Mouse (Mus musculus) C2C12 (cell line): ENCODE data around the gene Ccdc138. TPM values are rescaled to one million over a fixed set of nuclear protein-coding genes. Genes with fewer than 3 reads are reported as not detected.

Experiments
- H3K27me3 ChIP-seq: one replicate; pipeline ENCODE4 v1.6.1; 2011; ENCODE audit not compliant: control insufficient read depth, insufficient read depth, insufficient read length
- H3K36me3 ChIP-seq: one replicate; pipeline ENCODE4 v1.6.1; 2011; ENCODE audit not compliant: control insufficient read depth, insufficient read depth
- H3K4me3 ChIP-seq: one replicate; pipeline ENCODE4 v1.5.1; 2011; ENCODE audit warnings: mild to moderate bottlenecking, control low read depth; ENCODE audit not compliant: poor library complexity, insufficient read depth, severe bottlenecking
- H3K79me2 ChIP-seq: one replicate; pipeline ENCODE4 v1.6.1; 2011; ENCODE audit not compliant: control insufficient read depth, insufficient read depth
- H3K79me3 ChIP-seq: one replicate; pipeline ENCODE4 v1.6.1; 2011; ENCODE audit warnings: low read depth, control low read depth
- H3ac ChIP-seq: one replicate; pipeline ENCODE3; 2011; ENCODE audit warnings: low read depth; ENCODE audit not compliant: control insufficient read depth, insufficient read length
- CEBPB ChIP-seq: IDR thresholded peaks from one replicate; pipeline ENCODE4 v1.6.1; 2011; ENCODE audit warnings: low read depth, mild to moderate bottlenecking, control low read depth, moderate library complexity
- CTCF ChIP-seq: IDR thresholded peaks from one replicate; pipeline ENCODE4 v1.5.1; 2011; ENCODE audit not compliant: control insufficient read depth, insufficient read depth, insufficient read length
- FOSL1 ChIP-seq: IDR thresholded peaks from one replicate; pipeline ENCODE4 v1.8.0; 2011; ENCODE audit warnings: mild to moderate bottlenecking, low read length; ENCODE audit not compliant: poor library complexity, insufficient read depth, severe bottlenecking
- MAX ChIP-seq: IDR thresholded peaks from one replicate; pipeline ENCODE4 v1.6.1; 2011; ENCODE audit warnings: mild to moderate bottlenecking, control low read depth
- MYOD1 ChIP-seq: IDR thresholded peaks from one replicate; pipeline ENCODE4 v1.6.1; 2011; ENCODE audit warnings: low read depth; ENCODE audit not compliant: control insufficient read depth, insufficient read length
- MYOG ChIP-seq: IDR thresholded peaks from one replicate; pipeline ENCODE4 v1.6.1; 2011; ENCODE audit not compliant: control insufficient read depth, insufficient read length; ENCODE audit errors: extremely low read depth
- USF1 ChIP-seq: IDR thresholded peaks from one replicate; pipeline ENCODE4 v1.6.1; 2011; ENCODE audit warnings: low read depth, mild to moderate bottlenecking, control low read depth, moderate library complexity
- polyA plus RNA-seq: library from polyadenylated mRNA; unstranded; fragments of >200 nt; fragmentation: generic; extraction: Trizol; gene quantifications from one replicate; pipeline ENCODE4 v1.2.1, GENCODE M21; 2012; ENCODE audit warnings: missing spikeins

Ccdc138 gene
- polyA plus RNA-seq, 1 experiment, result 0.91 TPM

GRCm38 (mm10) chr10:58616565-58616964, 118.8 kb downstream of the Ccdc138 start:
- no peak overlapping the region for H3ac ChIP-seq

DNA sequence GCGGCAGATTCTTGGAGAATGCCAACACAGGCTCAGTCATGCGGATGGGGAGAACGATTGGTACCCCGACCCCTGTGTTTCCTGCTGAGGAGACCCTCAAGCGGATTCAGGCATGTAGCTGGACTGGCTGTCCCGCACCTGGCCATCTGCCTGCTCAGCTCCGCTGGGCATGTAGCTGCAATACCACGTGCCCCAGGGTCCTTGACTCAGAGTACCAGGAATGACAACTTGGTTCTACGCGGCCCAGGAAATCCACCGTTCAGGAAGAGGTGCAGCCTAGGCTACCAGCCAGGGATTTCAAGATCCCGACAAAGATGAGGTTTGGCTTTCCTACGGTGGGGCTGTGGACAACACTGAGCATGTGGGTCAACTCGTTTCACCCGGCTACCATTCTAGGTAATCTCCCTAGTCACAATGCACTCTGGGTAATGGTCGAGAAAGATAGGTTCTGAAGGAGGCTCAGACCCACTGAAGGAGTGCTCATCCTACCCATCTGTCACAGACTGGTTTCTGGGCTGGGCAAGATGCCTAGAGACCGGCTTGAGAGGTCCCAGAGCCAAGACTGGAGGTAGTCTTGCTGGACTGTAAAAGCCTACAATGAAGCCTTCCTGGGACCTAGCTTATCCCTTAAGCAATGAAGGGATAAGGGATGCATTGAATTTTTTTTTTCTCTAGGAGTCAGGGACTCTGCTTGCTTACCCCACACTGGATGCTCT, 120.9 kb downstream of the Ccdc138 start:
- Histone ChIP-seq H3K27me3 (peaks cover 38% of the 10 kb centered on the region), H3K4me3 (no peak overlapping the region), H3ac (no peak overlapping the region), H3K79me3 (no peaks in the 10 kb centered on the region), H3K36me3 (no peaks in the 10 kb centered on the region), H3K79me2 (no peaks in the 10 kb centered on the region)
- TF ChIP-seq MAX (no peak), MYOD1 (no peak), MYOG (no peak), FOSL1 (no peak), CTCF (no peak), CEBPB (no peak), USF1 (no peak)

More at GRCm38 (mm10) chr10:58616565-58616964, 118.8 kb downstream of the Ccdc138 start:
- no peaks in the 10 kb centered on the region for H3K36me3 ChIP-seq
- peaks cover 33% of the 10 kb centered on the region for H3K27me3 ChIP-seq
- no peaks in the 10 kb centered on the region for H3K79me3 ChIP-seq
- no peak overlapping the region for H3K4me3 ChIP-seq
- no peaks in the 10 kb centered on the region for H3K79me2 ChIP-seq
- no peak for TF ChIP-seq MYOG
- TF ChIP-seq USF1, result no peak
- TF ChIP-seq CTCF, result no peak
- TF ChIP-seq FOSL1, result no peak
- TF ChIP-seq CEBPB, result no peak
- TF ChIP-seq MAX, result no peak
- no peak for TF ChIP-seq MYOD1

GRCm38 (mm10) chr10:58619266-58619665, 121.5 kb downstream of the Ccdc138 start:
- no peak overlapping the region for H3K4me3 ChIP-seq
- peaks cover 38% of the 10 kb centered on the region for H3K27me3 ChIP-seq
- H3K79me3 ChIP-seq, result no peaks in the 10 kb centered on the region
- H3K79me2 ChIP-seq, result no peaks in the 10 kb centered on the region
- H3ac ChIP-seq, result no peak overlapping the region
- H3K36me3 ChIP-seq, result no peaks in the 10 kb centered on the region
- TF ChIP-seq CTCF (no peak), CEBPB (no peak), MYOG (no peak), FOSL1 (no peak), MAX (no peak), USF1 (peak; percentile 23), MYOD1 (no peak)

- no peaks in the 10 kb centered on the region for H3K79me3 ChIP-seq
Measured at GRCm38 (mm10) chr10:58624848-58625711, 127.3 kb downstream of the Ccdc138 start.

More at GRCm38 (mm10) chr10:58624848-58625711, 127.3 kb downstream of the Ccdc138 start:
- TF ChIP-seq CEBPB (no peak), MAX (no peak), MYOG (no peak), FOSL1 (no peak), MYOD1 (no peak), CTCF (no peak), USF1 (no peak)
- Histone ChIP-seq H3ac (no peak overlapping the region), H3K79me2 (no peaks in the 10 kb centered on the region), H3K36me3 (no peaks in the 10 kb centered on the region), H3K27me3 (peaks cover 15% of the 10 kb centered on the region), H3K4me3 (no peak overlapping the region)

Other genes starting within 250 kb of the Ccdc138 start
- 4.1 TPM for gene Gcc2, start 242.5 kb upstream of the Ccdc138 start, polyA plus RNA-seq
- 20.9 TPM for gene Lims1, start 174.5 kb upstream of the Ccdc138 start, polyA plus RNA-seq
- 8.4 TPM for gene Ranbp2, start 51.0 kb upstream of the Ccdc138 start, polyA plus RNA-seq
- gene Edar, start 177.7 kb downstream of the Ccdc138 start, polyA plus RNA-seq, result not detected
- gene Gm17542, start 220.3 kb downstream of the Ccdc138 start, polyA plus RNA-seq, result not detected